Mouse (Mus musculus): ENCODE data around the gene Ano10. TPM values are rescaled to one million over a fixed set of nuclear protein-coding genes. Genes with fewer than 3 reads are reported as not detected.
"Not testable (repeated sequence)": the region's sequence is repeated elsewhere in the genome, so short reads cannot be mapped to it uniquely, and the experiment has no call there.

Gene Ano10
- polyA plus RNA-seq, 1 experiment, result 54.4 TPM

GRCm38 (mm10) chr9:122322356-122322755 is 28.1 kb upstream of the Ano10 start:
- H3K4me3 ChIP-seq (ENCODE audit: insufficient read depth, low read depth, low read length), result no peak overlapping the region
- TF ChIP-seq CTCF (conservative IDR thresholded peaks at IDR 0.05; ENCODE audit: insufficient read depth, insufficient read length, low read depth, low read length), result no peak
- TF ChIP-seq POLR2A (IDR thresholded peaks at IDR 0.05; ENCODE audit: low read depth, low read length), result no peak
- no peaks in the 10 kb centered on the region for H3K36me3 ChIP-seq (ENCODE audit: control insufficient read depth, insufficient read depth, low read length)
- H3K4me1 ChIP-seq (ENCODE audit: control insufficient read depth, insufficient read depth, low read length), result no peaks in the 10 kb centered on the region
- WGBS, result 56% methylated on average over 3 of the region's 3 CpGs
- no peaks in the 10 kb centered on the region; the same call in 1 of the 2 replicates for H3K27me3 ChIP-seq (replicated peaks; ENCODE audit: control insufficient read depth, insufficient read depth, low read length)
- H3K27ac ChIP-seq (ENCODE audit: insufficient read depth, low read depth, low read length), result no peak overlapping the region
- no peak for DNase-seq

DNA sequence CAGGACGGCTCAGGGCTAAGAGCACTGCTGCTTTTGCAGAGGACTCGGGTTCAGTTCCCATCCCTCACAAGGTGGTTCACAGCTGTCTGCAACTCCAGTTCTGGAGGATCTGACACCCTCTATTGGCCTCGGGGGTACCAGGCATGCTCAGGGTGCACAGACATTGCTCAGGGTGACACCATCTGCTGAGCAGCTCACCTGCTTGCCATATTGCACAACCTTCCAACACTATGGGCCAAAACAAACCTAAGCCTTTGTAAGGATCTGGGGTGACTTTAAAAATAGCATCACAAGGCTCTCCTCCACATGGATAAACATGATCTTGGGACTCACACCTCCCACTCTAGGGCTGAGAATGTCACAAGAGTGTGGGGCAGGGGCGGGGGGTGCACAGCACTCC is 26.4 kb upstream of the Ano10 start:
- WGBS, result 88% methylated on average over 4 of the region's 4 CpGs
- Histone ChIP-seq H3K4me3 (ENCODE audit: insufficient read depth, low read depth, low read length) (no peak overlapping the region), H3K36me3 (ENCODE audit: control insufficient read depth, insufficient read depth, low read length) (no peaks in the 10 kb centered on the region), H3K4me1 (ENCODE audit: control insufficient read depth, insufficient read depth, low read length) (no peaks in the 10 kb centered on the region), H3K27me3 (replicated peaks; ENCODE audit: control insufficient read depth, insufficient read depth, low read length) (no peaks in the 10 kb centered on the region; the same call in 1 of the 2 replicates), H3K27ac (ENCODE audit: insufficient read depth, low read depth, low read length) (no peak overlapping the region)
- no peak for DNase-seq
- TF ChIP-seq POLR2A (IDR thresholded peaks at IDR 0.05; ENCODE audit: low read depth, low read length) (no peak), CTCF (conservative IDR thresholded peaks at IDR 0.05; ENCODE audit: insufficient read depth, insufficient read length, low read depth, low read length) (no peak)

GRCm38 (mm10) chr9:122316562-122316961 is 22.3 kb upstream of the Ano10 start:
- TF ChIP-seq CTCF (conservative IDR thresholded peaks at IDR 0.05; ENCODE audit: insufficient read depth, insufficient read length, low read depth, low read length), result no peak
- TF ChIP-seq POLR2A (IDR thresholded peaks at IDR 0.05; ENCODE audit: low read depth, low read length), result no peak
- H3K27me3 ChIP-seq (replicated peaks; ENCODE audit: control insufficient read depth, insufficient read depth, low read length), result no peaks in the 10 kb centered on the region; the same call in 1 of the 2 replicates
- no peak overlapping the region for H3K4me3 ChIP-seq (ENCODE audit: insufficient read depth, low read depth, low read length)
- DNase-seq, result no peak
- H3K27ac ChIP-seq (ENCODE audit: insufficient read depth, low read depth, low read length), result no peak overlapping the region
- H3K4me1 ChIP-seq (ENCODE audit: control insufficient read depth, insufficient read depth, low read length), result no peaks in the 10 kb centered on the region
- 87% methylated on average over 7 of the region's 7 CpGs for WGBS
- no peaks in the 10 kb centered on the region for H3K36me3 ChIP-seq (ENCODE audit: control insufficient read depth, insufficient read depth, low read length)

DNA sequence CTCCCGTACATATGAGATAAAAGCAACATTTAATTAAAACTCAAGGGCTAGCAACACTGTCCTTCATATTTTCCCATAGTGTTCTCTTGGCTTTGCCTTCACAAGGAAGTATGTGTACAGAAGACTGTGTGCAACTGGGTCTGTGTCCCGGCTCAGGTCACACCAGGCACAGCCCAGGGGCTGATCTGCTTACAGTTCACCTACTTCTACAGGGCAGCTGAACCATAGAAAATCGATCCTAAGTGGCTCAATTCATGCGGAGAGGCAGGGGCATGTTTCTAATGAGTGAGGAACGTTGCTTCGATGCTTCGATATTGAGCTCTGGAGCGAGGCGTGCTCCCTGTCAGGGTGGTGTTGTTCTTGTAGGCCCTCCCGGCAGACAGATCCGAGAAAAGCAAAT is 21.3 kb upstream of the Ano10 start:
- TF ChIP-seq POLR2A (IDR thresholded peaks at IDR 0.05; ENCODE audit: low read depth, low read length) (no peak), CTCF (conservative IDR thresholded peaks at IDR 0.05; ENCODE audit: insufficient read depth, insufficient read length, low read depth, low read length) (no peak)
- Histone ChIP-seq H3K27ac (ENCODE audit: insufficient read depth, low read depth, low read length) (no peak overlapping the region), H3K4me1 (ENCODE audit: control insufficient read depth, insufficient read depth, low read length) (peaks cover 4% of the 10 kb centered on the region; the same call in 1 of the 2 replicates), H3K36me3 (ENCODE audit: control insufficient read depth, insufficient read depth, low read length) (no peaks in the 10 kb centered on the region), H3K27me3 (replicated peaks; ENCODE audit: control insufficient read depth, insufficient read depth, low read length) (no peaks in the 10 kb centered on the region; the same call in 1 of the 2 replicates), H3K4me3 (ENCODE audit: insufficient read depth, low read depth, low read length) (no peak overlapping the region)
- 61% methylated on average over 11 of the region's 11 CpGs for WGBS
- DNase-seq, result no peak

DNA sequence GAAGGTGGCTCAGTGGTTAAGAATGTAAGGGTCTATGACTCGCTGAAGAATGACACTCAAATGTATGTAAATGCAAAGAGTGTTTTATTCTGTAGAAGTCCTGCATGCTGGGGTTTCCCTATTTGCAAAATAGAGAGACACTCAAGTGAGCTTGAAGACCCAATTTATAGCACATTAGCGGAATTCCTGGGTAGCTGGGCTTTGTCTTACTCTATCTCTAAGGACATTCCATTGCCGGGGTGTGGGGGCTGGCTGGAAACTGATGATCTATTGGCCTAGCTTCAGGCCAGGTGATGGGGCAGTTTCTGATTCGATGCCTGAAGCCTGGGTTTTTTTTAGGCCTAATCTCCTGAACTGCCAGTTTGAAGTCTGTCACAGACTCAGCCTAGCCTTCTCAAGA is 20.7 kb upstream of the Ano10 start:
- peaks cover 4% of the 10 kb centered on the region; the same call in 1 of the 2 replicates for H3K4me1 ChIP-seq (ENCODE audit: control insufficient read depth, insufficient read depth, low read length)
- no peak for DNase-seq
- TF ChIP-seq CTCF (conservative IDR thresholded peaks at IDR 0.05; ENCODE audit: insufficient read depth, insufficient read length, low read depth, low read length) (no peak), POLR2A (IDR thresholded peaks at IDR 0.05; ENCODE audit: low read depth, low read length) (no peak)
- no peaks in the 10 kb centered on the region; the same call in 1 of the 2 replicates for H3K27me3 ChIP-seq (replicated peaks; ENCODE audit: control insufficient read depth, insufficient read depth, low read length)
- no peak overlapping the region for H3K4me3 ChIP-seq (ENCODE audit: insufficient read depth, low read depth, low read length)
- WGBS, result 80% methylated on average over 4 of the region's 4 CpGs
- no peaks in the 10 kb centered on the region for H3K36me3 ChIP-seq (ENCODE audit: control insufficient read depth, insufficient read depth, low read length)
- no peak overlapping the region for H3K27ac ChIP-seq (ENCODE audit: insufficient read depth, low read depth, low read length)

GRCm38 (mm10) chr9:122314386-122314785 is 20.2 kb upstream of the Ano10 start:
- no peak for DNase-seq
- Histone ChIP-seq H3K4me3 (ENCODE audit: insufficient read depth, low read depth, low read length) (no peak overlapping the region), H3K27ac (ENCODE audit: insufficient read depth, low read depth, low read length) (no peak overlapping the region), H3K36me3 (ENCODE audit: control insufficient read depth, insufficient read depth, low read length) (no peaks in the 10 kb centered on the region), H3K4me1 (ENCODE audit: control insufficient read depth, insufficient read depth, low read length) (peaks cover 4% of the 10 kb centered on the region; the same call in 1 of the 2 replicates), H3K27me3 (replicated peaks; ENCODE audit: control insufficient read depth, insufficient read depth, low read length) (no peaks in the 10 kb centered on the region)
- 85% methylated on average over 6 of the region's 6 CpGs for WGBS
- TF ChIP-seq CTCF (conservative IDR thresholded peaks at IDR 0.05; ENCODE audit: insufficient read depth, insufficient read length, low read depth, low read length), result no peak
- no peak for TF ChIP-seq POLR2A (IDR thresholded peaks at IDR 0.05; ENCODE audit: low read depth, low read length)

DNA sequence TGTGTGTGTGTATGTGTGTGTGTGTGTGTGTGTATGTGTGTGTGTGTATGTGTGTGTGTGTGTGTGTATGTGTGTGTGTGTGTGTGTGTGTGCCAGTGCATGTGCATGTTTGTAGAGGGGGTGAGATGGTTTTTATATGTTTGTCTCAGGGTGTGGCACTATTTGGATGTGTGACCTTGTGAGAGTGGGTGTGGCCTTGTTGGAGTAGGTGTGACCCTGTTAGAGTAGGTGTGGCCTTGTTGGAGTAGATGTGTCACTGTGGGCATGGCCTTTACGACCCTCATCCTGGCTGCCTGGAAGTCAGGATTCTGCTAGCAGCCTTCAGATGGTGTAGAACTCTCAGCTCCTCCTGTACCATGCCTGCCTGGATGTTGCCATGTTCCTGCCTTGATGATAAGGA is 18.9 kb upstream of the Ano10 start:
- not testable (repeated sequence) for DNase-seq; H3K4me3 ChIP-seq (ENCODE audit: insufficient read depth, low read depth, low read length); H3K36me3 ChIP-seq (ENCODE audit: control insufficient read depth, insufficient read depth, low read length); H3K27me3 ChIP-seq (replicated peaks; ENCODE audit: control insufficient read depth, insufficient read depth, low read length); H3K4me1 ChIP-seq (ENCODE audit: control insufficient read depth, insufficient read depth, low read length); H3K27ac ChIP-seq (ENCODE audit: insufficient read depth, low read depth, low read length)
- 64% methylated on average over 1 of the region's 1 CpGs for WGBS

Measured in kidney, adult 2 months (tissue).